Mouse (Mus musculus): Measurements from ENCODE around the gene Nmnat3. TPM values are rescaled to one million over a fixed set of nuclear protein-coding genes. Genes with fewer than 3 reads are reported as not detected.
A peak's percentile ranks its signal among the peaks of the same experiment; 100 is the strongest.
"Not testable (repeated sequence)": the region's sequence is repeated elsewhere in the genome, so short reads cannot be mapped to it uniquely, and the experiment has no call there.

Nmnat3 gene
- total RNA-seq (2015; ENCODE audit: low replicate concordance) (28.0 and 51.1 TPM in 2 replicates), total RNA-seq (2017; ENCODE audit: low replicate concordance) (40.2 and 59.4 TPM in 2 replicates)

DNA sequence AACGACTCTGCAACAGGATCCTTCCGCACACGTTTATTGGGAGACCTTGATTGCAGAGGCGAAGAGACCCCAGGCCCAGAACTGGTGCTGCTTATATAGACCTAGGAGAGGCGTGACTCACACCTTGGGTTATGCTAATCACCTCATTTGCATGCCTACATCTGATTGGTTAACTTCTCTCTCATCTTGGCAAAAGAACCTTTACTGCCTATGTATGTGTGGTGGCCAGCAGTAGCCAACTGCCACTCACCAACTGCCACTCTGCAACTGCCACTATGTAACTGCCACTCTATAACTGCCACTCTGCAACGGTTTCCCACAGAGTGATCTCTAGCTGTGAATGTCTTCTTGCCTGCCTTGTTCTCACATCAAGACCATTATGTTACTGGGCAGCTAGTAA, at the start of gene Nmnat3:
Gene Nmnat3, plus strand, starts transcription at position 301 of the 400 bp plus-strand sequence.
- ATAC-seq (replicated peaks; ENCODE audit: low FRiP score, poor library complexity, severe bottlenecking), result not testable (repeated sequence)

DNA sequence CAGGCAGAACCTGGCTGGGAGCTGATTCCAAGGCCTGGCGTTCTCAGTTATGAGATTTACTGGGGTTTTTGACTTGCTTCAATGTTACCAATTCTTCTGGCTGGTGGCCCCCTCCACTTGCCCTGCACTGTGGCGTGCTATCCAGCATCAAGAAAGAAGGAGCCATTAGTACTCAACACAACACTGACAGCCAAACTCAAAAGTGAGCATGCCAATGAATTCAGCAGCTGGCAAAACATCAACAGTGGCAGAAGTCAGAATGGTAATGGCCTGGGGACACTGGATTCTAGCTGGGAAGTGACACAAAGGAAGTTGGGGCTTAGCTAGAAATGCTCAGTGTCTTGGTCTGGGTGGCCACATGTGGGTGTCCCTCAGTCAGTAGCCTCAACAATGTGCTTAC, 43.8 kb upstream of the Nmnat3 start:
- no peak for ATAC-seq (replicated peaks; ENCODE audit: low FRiP score, poor library complexity, severe bottlenecking)

DNA sequence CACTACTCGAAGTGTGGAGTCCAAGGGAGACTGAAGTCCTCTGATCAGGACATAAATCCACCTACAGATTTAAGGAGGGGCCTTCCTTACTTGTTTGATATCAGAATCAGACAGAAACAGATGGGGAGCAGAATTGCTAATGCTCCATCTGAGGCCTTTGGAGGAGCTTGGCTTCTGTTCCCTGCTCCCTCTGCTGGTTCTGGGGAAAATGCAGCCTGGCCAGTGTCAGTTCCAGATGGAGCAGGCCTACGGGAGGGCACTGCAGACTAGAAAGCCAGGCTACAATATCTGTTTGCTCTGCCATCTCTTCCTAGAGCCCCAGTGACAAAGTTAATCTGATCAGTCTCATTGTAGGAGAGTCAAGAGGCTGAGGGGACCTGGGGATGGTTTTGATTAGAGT, 43.0 kb upstream of the Nmnat3 start:
- no peak for ATAC-seq (replicated peaks; ENCODE audit: low FRiP score, poor library complexity, severe bottlenecking)

DNA sequence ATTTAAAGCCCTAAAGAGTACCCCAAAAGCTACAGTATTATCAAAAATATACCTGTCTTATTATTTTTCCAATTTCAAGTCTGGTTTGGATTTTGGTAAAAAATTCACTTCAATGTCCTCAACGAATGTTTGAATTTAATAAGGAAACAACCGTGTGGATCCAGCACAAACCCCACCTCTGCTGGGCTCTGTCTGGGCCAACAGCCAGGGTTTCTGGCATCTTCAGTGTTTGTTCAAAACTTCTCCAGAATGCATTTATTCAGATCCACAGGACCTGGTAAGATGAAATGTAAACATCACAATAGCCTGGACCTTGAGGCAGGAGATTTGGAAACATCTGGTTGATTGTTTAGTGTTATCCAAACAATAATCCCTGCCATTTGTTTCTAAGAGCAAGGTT, 42.0 kb upstream of the Nmnat3 start:
- no peak for ATAC-seq (replicated peaks; ENCODE audit: low FRiP score, poor library complexity, severe bottlenecking)

DNA sequence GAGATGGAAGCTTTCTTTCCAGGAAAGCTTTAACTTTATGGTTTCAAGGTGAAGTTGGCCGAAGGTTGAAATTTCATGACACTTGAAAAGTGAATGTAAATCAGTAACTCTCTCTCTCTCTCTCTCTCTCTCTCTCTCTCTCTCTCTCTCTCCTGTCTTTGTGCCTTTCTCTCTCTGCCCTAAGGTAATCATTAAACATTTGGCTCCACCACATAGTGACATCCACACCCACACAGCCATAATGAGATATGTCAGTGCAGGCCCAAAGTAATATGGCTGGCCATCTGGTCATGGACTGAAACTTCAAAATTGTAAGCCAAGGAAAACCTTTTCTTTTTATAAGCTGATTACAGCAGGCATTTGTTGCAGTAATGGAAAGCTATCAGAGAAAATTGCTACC, 40.9 kb upstream of the Nmnat3 start:
- no peak for ATAC-seq (replicated peaks; ENCODE audit: low FRiP score, poor library complexity, severe bottlenecking)

DNA sequence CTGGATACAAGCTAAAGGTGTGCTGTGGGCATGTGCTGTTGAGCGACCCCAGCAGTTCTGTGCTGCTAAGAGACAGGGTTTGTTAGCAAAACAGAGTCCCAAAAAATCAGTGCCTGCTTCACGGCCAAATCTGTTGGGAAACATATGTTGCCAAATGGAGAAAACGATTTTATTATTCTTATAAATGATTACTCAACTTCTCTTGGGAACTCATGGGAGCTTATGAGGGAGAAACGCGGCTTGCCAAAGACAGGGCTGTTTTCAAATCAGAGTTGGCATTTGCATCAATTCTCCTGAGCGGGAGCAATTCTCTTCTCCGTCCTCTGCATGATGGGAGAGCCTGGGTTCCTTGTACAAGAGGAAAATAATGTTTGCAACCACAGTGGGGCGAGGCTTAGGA, 27.0 kb upstream of the Nmnat3 start:
- ATAC-seq (replicated peaks; ENCODE audit: low FRiP score, poor library complexity, severe bottlenecking), result no peak

DNA sequence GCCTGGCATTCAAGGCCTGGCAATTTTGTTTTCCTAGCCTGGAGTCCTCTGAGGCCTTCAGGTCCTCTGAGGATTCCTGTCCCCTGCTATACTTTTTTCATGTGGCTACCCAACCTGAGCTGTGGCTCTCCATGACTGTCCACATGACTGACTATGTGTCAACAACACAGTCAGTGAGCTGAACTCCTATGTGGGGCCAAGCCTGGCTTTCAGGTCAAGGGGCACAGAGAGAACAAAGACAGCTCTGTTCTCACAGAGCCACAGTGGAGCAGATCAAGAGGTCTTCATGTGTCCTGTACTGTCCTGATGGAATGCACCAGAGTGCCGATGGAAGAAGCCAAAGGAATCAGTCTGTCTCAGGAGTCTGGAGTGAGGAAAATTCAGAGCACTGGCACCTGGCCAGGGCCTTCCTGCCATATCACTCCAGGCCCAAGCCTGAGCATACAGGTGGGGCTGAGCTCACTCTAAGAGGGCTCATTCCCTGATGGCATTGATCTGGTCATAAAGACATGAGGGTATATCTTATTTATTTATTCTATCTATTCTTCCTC, 25.7 kb upstream of the Nmnat3 start:
- no peak for ATAC-seq (replicated peaks; ENCODE audit: low FRiP score, poor library complexity, severe bottlenecking)

DNA sequence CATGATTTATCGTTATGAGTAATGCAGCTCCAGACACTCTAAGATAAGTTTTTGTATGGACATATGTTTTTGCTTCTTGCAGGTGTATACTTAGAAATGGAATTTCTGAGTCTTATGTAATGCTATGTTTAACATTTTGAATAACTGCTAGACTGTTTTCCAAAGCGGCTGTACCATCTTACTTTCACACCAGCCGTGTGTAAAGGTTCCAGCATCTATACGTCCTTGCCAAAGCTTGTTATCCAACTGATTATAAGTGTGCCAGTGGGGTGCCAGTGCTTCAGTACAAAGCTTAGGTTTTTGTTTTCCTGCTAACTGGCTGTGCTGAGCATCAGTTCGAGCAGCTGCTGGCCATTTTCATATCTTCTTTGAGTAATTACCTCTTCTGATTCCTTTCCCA, 22.3 kb upstream of the Nmnat3 start:
- no peak for ATAC-seq (replicated peaks; ENCODE audit: low FRiP score, poor library complexity, severe bottlenecking)

DNA sequence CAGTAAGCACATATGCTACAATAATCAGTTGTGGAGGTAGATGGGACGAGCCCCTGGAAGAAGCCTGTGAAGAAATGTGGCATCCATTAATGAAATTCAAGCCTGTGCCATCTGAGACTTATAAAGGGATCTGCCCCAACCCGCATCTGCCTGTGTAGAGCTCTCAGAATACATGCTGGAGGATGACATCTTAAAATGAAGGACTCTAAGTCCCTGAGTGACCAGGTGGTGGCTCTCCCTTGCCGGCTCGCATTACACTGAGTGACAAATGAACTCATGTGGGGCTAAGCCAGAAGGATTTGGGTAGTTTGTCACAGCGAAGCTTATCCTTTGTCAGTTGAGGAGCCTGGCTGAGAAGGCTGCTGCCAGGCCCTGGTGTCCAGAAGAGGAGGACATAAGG, 14.5 kb upstream of the Nmnat3 start:
- no peak for ATAC-seq (replicated peaks; ENCODE audit: low FRiP score, poor library complexity, severe bottlenecking)

DNA sequence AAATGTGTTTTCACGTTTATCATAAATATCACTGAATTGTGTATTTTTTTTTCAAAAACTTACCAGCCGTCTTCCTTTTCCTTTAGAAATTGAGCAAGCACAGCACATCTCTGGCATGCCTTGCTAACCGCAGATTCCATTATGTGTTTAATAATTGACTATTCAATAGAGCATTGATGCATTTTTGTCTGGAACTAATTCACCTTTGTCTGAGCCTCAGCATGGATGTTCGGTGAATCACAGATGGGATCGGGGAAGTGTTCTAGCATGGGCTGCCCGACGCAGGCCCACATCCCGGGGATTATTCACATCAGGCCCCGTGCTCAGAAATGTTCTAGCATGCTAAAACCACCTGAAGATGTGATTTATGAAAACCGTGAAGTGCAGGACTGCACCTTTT, 12.2 kb upstream of the Nmnat3 start:
- no peak for ATAC-seq (replicated peaks; ENCODE audit: low FRiP score, poor library complexity, severe bottlenecking)

DNA sequence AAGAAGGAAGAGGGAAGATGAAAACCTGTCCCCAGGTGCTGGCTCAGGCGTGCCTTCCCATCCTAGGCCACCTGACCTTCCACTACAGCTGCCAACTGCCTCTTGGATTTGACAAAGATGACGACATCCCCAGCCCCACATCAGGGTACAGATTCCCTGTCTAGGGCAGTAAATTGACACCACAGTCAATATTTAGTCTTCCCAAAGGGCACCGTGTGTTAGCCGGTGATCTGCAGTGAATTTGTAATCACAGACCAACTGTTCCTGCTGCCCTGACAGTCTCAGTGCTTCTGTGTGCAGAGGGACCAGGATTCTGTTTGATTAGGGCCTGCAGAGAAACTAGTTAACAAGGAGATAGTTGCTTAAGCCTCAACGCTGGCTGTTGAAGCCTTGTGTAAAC, 7.1 kb upstream of the Nmnat3 start:
- ATAC-seq (replicated peaks; ENCODE audit: low FRiP score, poor library complexity, severe bottlenecking), result no peak

DNA sequence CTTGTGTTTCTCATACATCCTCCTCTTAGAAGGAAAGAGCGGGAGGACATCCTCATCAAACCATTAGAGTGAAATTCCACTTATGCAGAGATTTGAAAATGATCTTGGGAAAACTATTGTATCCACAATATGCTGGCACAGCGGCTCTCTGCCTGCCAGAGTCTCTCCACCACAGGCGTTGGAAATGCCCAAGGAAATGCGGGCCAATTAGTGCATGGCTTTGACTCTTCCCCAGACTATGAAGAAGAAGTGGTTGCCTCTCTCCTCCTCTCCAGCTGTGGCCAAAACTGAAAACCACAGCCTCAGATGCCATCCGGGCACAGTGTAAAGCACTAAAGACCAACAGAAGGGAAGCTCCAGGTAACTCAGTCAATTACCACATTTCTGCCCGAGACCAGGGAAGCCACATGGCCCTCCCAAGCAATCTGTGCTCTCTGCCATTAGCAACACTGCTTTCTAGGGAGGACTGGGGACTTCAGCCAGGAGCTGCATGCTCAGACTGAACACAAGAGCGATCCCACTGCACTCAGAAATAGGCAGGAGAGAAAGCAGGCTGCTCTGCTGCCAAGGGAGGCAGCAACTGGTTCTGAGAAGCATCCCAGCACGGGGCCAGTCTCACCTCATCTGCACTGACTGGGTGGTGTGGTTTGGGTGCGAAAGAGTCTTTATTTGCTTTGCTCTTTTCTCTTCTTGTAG, 1.5 kb upstream of the Nmnat3 start:
- ATAC-seq (replicated peaks; ENCODE audit: low FRiP score, poor library complexity, severe bottlenecking), result no peak

DNA sequence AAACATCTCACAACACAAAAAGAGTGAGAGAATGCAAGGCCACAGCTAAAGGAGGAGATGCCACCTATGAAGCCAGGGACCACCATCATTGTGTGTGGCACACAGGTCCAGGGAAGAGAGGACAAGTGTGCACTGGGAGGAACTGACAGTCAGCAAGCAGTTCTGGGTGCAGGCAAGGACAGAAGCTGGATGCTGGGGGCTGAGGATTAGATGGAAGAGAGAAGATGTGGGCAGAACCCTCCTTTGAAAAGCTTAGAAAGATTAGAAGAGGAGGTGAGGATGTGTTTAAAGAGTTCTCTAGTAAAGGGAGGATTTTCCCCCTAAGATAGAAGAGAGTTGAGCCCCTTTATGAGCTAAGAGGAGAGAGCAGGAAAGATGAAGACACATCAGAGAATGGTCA, 2.4 kb downstream of the Nmnat3 start:
- ATAC-seq (replicated peaks; ENCODE audit: low FRiP score, poor library complexity, severe bottlenecking), result no peak

DNA sequence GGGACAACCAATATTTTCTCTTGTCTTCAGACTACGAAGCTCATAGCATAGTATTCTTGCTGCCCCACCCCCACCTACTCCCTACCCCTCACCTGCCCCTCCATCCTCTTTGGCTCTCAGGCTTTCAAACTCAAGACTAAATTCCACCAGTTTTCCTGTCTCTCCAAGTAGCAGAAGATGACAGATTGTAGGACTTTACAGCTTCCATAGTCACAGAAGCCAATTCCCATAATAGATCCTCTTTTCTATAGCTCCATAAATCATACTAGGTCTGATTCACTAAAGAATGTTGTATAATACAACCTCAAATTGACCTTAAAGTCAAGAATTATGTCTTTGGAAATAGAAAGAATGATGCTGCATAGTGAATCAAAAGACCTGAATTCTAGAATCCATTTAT, 3.4 kb downstream of the Nmnat3 start:
- ATAC-seq (replicated peaks; ENCODE audit: low FRiP score, poor library complexity, severe bottlenecking), result no peak

DNA sequence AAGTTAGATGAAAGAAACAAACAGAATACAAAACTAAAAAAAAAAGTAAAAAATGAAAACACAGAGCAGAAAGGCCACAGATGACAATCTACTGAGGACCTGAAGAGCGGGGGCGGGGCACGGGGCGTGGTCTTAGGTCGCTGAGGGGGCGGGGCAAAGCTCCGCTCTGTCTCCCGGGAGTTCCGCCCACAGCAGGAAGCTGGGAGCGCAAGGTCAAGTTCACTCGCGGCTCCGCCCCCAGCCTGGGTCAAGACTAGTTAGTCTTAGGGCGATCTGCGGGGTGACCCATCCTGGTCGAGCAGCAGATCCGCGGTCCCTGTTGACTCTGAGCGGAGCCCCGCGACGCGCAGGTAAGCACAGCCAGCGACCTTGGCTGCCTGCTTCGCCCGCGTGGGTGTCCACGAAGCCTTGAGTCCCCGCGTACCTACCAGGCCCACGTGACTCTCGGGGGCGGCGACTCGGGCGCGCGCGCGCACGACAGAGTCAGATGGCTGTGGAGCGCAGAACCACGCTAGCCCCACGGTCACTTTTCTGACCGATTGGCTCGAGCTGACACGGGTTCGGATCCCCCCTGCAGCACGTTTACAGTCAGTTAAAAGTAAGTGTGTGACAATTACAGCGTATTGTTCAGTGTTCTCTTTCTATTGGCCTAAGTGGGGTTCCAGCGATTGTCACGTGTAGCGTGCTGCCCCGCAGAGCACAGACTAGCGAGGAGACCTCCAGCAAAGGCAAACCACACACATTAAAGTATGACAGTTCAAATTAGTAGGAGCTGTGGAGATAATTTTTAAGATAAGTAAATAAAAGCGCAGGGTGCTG, 9.4 kb downstream of the Nmnat3 start:
- peak; percentile 78 for ATAC-seq (replicated peaks; ENCODE audit: low FRiP score, poor library complexity, severe bottlenecking)

DNA sequence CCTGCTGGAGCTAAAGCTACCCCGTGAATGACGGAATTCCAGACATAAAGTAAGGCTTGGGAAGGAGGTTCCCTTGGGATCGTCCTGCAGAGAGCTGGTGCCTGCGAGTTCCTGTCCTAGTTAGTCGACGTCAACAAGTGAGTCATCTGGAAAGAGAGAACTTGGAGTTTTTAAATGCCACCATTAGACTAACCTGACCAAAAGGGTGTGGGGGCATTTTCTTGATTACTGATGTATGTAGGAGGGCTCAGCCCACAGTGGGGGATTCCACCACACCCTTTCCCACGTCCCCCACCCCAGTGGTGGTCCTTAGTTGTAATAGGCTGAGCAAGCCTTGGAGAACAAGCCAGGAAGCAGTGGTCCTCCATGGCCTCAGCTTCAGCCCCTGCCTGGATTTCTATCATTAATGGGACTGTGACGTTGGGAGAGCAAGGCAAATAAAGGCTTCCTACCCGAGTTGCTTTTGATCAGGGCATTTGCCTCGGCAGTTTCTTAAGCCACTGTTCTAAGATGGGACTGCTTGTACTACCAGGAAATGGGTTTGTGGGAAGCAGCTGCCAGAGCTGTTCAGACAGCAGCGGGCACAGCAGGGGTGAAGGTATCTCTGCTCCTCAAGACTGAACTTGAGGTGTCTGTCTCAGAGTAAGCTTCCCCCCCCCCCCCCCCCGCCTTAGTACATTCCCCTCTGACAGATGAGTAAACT, 10.2 kb downstream of the Nmnat3 start:
- ATAC-seq (replicated peaks; ENCODE audit: low FRiP score, poor library complexity, severe bottlenecking), result peak; percentile 17

DNA sequence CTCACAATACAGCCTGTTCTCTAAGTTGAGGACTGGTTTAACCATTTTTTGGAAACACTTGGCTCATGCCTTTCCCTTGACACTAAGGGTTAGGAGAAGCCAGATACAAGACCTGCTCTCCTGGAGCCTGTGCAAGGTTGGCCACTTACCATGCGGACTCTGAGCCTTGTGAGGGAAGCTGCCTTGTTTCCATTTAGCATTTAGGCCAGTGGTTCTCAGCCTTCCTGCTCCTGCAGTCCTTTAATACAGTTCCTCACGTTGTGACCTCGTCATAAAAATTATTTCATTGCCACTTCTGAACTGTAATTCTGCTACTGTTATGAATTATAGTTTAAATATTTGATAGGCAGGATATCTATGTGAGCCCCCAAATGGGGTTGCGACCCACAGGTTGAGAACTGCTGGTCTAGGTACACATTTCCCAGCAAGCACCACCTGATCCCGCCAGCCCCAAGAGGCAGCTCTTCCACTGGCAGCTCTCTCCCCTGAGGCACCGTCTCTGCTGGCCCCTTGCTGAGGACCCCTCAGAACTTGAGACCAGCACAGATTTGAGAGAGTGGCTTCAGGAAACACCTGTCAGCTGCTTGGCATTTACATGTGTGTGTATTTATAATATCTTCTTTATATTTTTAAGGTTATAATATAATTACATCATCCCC, 10.8 kb downstream of the Nmnat3 start:
- ATAC-seq (replicated peaks; ENCODE audit: low FRiP score, poor library complexity, severe bottlenecking), result no peak

DNA sequence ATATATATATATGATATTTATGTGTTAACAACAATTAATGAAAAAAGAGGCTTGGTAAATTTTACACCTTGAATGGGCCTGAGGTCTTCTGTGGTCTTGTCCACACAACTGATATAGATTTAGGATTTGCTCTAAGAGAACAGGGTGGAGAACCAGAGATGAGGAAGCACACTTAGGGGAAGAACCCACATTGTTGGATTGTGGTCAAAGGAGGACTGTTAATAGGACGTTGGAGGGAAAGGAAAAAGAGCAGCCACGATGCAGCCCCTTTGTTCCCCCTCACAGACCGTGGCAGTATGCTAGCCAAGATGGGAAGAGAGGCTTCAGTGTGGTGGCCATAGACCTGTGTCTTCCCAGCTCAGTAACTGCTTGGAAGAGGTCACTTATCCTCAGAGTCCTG, 11.5 kb downstream of the Nmnat3 start:
- peak; percentile 22 for ATAC-seq (replicated peaks; ENCODE audit: low FRiP score, poor library complexity, severe bottlenecking)

DNA sequence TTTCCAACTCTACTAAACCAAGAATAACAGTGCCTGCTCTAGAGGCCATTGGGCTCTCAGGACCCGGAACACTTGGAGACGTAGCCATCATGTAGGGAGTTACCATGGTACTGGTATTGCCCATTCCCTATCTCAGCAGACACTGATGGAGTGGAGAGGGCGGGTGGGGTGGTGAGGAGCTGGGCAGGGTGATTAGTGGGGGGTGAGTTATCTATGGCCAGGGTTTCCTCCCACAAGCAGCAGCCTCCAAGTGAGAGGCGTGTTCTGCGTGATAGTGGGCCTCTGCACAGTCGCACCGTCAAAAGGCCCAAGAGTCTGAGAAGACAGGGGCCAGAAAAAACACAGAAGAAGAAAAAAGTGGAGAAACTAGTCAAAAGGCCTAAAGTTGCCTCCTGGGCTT, 12.0 kb downstream of the Nmnat3 start:
- peak; percentile 80 for ATAC-seq (replicated peaks; ENCODE audit: low FRiP score, poor library complexity, severe bottlenecking)

DNA sequence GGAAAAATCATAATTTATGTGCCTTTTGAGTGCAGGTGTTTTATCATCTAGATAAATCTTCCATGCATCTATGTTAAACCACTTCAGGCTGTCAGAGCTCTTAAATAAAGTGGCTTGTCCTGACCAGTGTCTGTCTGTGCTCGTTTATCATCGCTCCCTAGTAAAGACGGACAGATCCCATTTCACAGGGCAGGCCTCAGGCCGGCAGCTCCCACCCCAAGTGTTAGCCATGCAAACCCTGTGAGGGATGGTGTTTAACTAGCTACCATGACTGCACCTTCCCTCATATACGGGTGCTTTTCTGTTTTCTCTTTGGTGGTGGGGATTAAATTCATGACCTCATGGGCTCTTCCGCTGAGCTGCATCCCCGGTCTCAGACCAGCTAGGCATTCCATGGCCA, 13.3 kb downstream of the Nmnat3 start:
- no peak for ATAC-seq (replicated peaks; ENCODE audit: low FRiP score, poor library complexity, severe bottlenecking)
